Mouse (Mus musculus) liver, embryonic 16.5 days (tissue): ENCODE measurements around the gene Htra3. TPM values are rescaled to one million over a fixed set of nuclear protein-coding genes. Genes with fewer than 3 reads are reported as not detected.

Experiments
- ATAC-seq: fragments of 200-750 bp; cut with Nextera tagmentation; 2 replicates; pipeline ENCODE4 v1.8.0; 2017; ENCODE audit warnings: low read depth, mild to moderate bottlenecking, moderate number of reproducible peaks, moderate library complexity
- H3K27ac ChIP-seq: fragments of 300-500 bp; sonication (generic); 2 replicates; pipeline ENCODE4 v1.5.1; 2014; ENCODE audit warnings: mild to moderate bottlenecking, low read length
- H3K27me3 ChIP-seq: fragments of 300-500 bp; sonication (generic); 2 replicates; pipeline ENCODE4 v1.6.1; 2014; ENCODE audit warnings: low read depth, low read length, mixed read lengths; ENCODE audit not compliant: control insufficient read depth, insufficient read depth
- H3K36me3 ChIP-seq: fragments of 300-500 bp; sonication (generic); 2 replicates; pipeline ENCODE4 v1.6.1; 2014; ENCODE audit warnings: mild to moderate bottlenecking; ENCODE audit not compliant: control insufficient read depth, insufficient read depth
- H3K4me1 ChIP-seq: fragments of 300-500 bp; sonication (generic); 2 replicates; pipeline ENCODE4 v1.6.1; 2014; ENCODE audit warnings: low read depth, low read length, mixed read lengths; ENCODE audit not compliant: control insufficient read depth
- H3K4me2 ChIP-seq: fragments of 300-500 bp; sonication (generic); 2 replicates; pipeline ENCODE4 v1.6.1; 2014; ENCODE audit warnings: low read depth, low read length, mixed read lengths
- H3K4me3 ChIP-seq: fragments of 300-500 bp; sonication (generic); 2 replicates; pipeline ENCODE4 v1.5.1; 2014; ENCODE audit warnings: low read depth, mild to moderate bottlenecking, low read length
- H3K9ac ChIP-seq: fragments of 300-500 bp; sonication (generic); 2 replicates; pipeline ENCODE4 v1.6.1; 2014; ENCODE audit warnings: low read depth, low read length
- H3K9me3 ChIP-seq: fragments of 300-500 bp; sonication (generic); replicated peaks from 2 replicates; pipeline ENCODE4 v1.6.1; 2016; ENCODE audit warnings: low read length; ENCODE audit not compliant: control insufficient read depth
- WGBS: fragments of 180-500 bp; shearing (Covaris S2); extraction: QIAGEN DNeasy Blood & Tissue Kit; methylation state at CpG from one replicate; pipeline ENCODE4 v1.1.7; 2014; ENCODE audit not compliant: insufficient replicate concordance; 5-methylcytosine and 5-hydroxymethylcytosine counted together
- polyA plus RNA-seq: library from polyadenylated mRNA; unstranded; fragments of >200 nt; fragmentation: Nextera tagmentation; extraction: Ambion mirVana; gene quantifications from 2 replicates; pipeline ENCODE4 v1.2.1, GENCODE M21; 2015

Gene Htra3
- polyA plus RNA-seq, 1 experiment from 2014 or later, result 2.9 TPM

- Histone ChIP-seq H3K36me3 (no peaks in the 10 kb centered on the region), H3K4me1 (no peaks in the 10 kb centered on the region), H3K27ac (no peak overlapping the region), H3K27me3 (no peaks in the 10 kb centered on the region), H3K9me3 (no peaks in the 10 kb centered on the region), H3K4me3 (no peak overlapping the region), H3K4me2 (no peak overlapping the region), H3K9ac (no peak overlapping the region)
- 0 out of 2 replicates have a peak, but pooled peaks have one; percentile 16 for ATAC-seq
- WGBS, result 45% methylated on average over 12 of the region's 12 CpGs
Measured at GRCm38 (mm10) chr5:35609381-35609780, 70.2 kb downstream of the Htra3 start.

- H3K4me2 ChIP-seq, result no peak overlapping the region
- WGBS, result 56% methylated on average over 5 of the region's 5 CpGs
- H3K4me3 ChIP-seq, result no peak overlapping the region
- H3K36me3 ChIP-seq, result no peaks in the 10 kb centered on the region
- no peak for ATAC-seq
- H3K9me3 ChIP-seq, result no peaks in the 10 kb centered on the region
- no peak overlapping the region; the same call in 1 of the 2 replicates for H3K27ac ChIP-seq
- H3K9ac ChIP-seq, result no peak overlapping the region
- no peaks in the 10 kb centered on the region for H3K4me1 ChIP-seq
- no peaks in the 10 kb centered on the region for H3K27me3 ChIP-seq
Measured at GRCm38 (mm10) chr5:35608559-35608958, 71.0 kb downstream of the Htra3 start.

GRCm38 (mm10) chr5:35607784-35608183 lies 71.8 kb downstream of the Htra3 start:
- Histone ChIP-seq H3K9me3 (no peaks in the 10 kb centered on the region), H3K36me3 (no peaks in the 10 kb centered on the region), H3K9ac (no peak overlapping the region), H3K27me3 (no peaks in the 10 kb centered on the region), H3K27ac (no peak overlapping the region), H3K4me1 (no peaks in the 10 kb centered on the region), H3K4me2 (no peak overlapping the region), H3K4me3 (no peak overlapping the region)
- 62% methylated on average over 7 of the region's 7 CpGs for WGBS
- ATAC-seq, result no peak

GRCm38 (mm10) chr5:35606800-35607199 lies 72.8 kb downstream of the Htra3 start:
- Histone ChIP-seq H3K9ac (no peak overlapping the region), H3K4me3 (no peak overlapping the region), H3K4me1 (no peaks in the 10 kb centered on the region), H3K27me3 (no peaks in the 10 kb centered on the region), H3K4me2 (no peak overlapping the region), H3K36me3 (no peaks in the 10 kb centered on the region), H3K27ac (no peak overlapping the region), H3K9me3 (no peaks in the 10 kb centered on the region)
- no peak for ATAC-seq
- WGBS, result 72% methylated on average over 7 of the region's 7 CpGs

GRCm38 (mm10) chr5:35605355-35605754 lies 74.2 kb downstream of the Htra3 start:
- no peaks in the 10 kb centered on the region for H3K9me3 ChIP-seq
- no peaks in the 10 kb centered on the region for H3K27me3 ChIP-seq
- H3K4me3 ChIP-seq, result no peak overlapping the region
- WGBS, result 58% methylated on average over 7 of the region's 7 CpGs
- no peaks in the 10 kb centered on the region; the same call in 1 of the 2 replicates for H3K36me3 ChIP-seq
- no peak overlapping the region for H3K4me2 ChIP-seq
- no peak for ATAC-seq
- H3K9ac ChIP-seq, result no peak overlapping the region
- H3K4me1 ChIP-seq, result no peaks in the 10 kb centered on the region
- no peak overlapping the region for H3K27ac ChIP-seq

Other genes starting within 250 kb of the Htra3 start
- gene Cpz, start 154.1 kb downstream of the Htra3 start, polyA plus RNA-seq, result 1.3 and 1.7 TPM in 2 replicates
- 2.2 and 2.4 TPM in 2 replicates for gene Trmt44, start 104.7 kb downstream of the Htra3 start, polyA plus RNA-seq
- gene Acox3, start 96.7 kb downstream of the Htra3 start, polyA plus RNA-seq, result 4.3 and 4.4 TPM in 2 replicates
- 2.6 and 3.2 TPM in 2 replicates for gene Sh3tc1, start 60.2 kb upstream of the Htra3 start, polyA plus RNA-seq
- gene Ablim2, start 78.1 kb upstream of the Htra3 start, polyA plus RNA-seq, result 0.20 and 0.45 TPM in 2 replicates
- 1.1 and 1.4 TPM in 2 replicates for gene Afap1, start 213.5 kb upstream of the Htra3 start, polyA plus RNA-seq